Mouse (Mus musculus) urinary bladder, postnatal 14 days (tissue): ENCODE results near the gene Zfp651.
A peak's percentile ranks its signal among the peaks of the same experiment; 100 is the strongest.

Experiments used
- DNase-seq: peaks from one replicate; pipeline ENCODE4 v3.0.0; 2021; ENCODE audit warnings: low spot score

The Zfp651 gene

GRCm38 (mm10) chr9:121759091-121760081 lies at the start of gene Zfp651:
Gene Zfp651, plus strand, starts transcription at chr9:121759330.
- DNase-seq, result peak; percentile 56

DNA sequence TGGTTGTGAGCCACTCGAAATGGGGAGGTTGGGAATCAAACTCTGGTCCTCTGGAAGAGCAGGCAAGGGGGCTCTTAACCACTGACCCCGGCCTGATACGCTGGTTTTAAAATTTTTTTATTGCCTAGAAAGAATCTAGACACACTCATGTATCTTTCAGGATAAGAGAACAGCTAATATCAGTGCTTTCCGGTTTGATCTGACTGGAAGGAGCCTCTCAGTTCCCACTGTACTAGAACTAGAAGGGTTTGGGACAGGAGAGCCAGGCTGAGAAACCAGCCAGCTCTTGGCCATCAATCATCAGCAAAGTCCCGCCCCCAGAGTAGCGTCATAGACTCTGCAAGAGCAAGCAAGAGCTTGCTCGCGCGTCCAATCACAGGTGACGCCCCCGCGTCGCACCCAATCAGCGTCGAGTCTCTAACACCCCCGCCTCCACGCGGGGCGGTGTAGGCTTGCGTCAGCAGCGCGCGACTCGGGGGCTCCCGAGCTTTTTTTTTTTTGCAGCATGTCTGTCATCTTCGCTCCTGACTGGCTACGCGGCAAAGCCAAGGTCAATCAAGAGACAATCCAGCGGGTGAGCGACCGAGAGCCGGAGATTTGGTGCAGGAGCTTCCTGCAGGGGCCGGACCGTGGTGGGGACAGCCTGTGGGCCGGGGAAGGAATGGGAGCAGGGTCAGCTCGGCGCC lies 49.1 kb upstream of the Zfp651 start, which contains the start of gene Ss18l2:
TSS of gene Ss18l2 (plus strand) at position 432 of the 686 bp plus-strand sequence.
- peak; percentile 100 for DNase-seq

DNA sequence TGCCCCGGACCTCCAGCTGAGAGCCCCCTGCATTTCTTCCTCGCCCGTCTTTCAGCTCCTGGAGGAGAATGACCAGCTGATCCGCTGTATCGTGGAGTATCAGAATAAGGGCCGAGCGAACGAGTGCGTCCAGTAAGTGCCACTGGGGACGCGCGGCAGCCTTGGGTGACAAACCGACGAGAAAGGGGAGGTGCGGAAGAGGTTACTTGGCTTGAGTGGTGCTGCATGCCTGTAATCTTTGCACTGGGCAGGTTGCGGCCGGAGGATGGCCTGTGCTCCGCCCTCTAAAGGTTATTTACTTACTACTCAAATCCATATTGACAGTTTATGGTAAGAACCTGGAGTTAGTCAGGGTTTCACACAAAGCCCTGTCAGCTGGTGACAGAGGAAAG lies 48.5 kb upstream of the Zfp651 start:
- DNase-seq, result peak; percentile 26

DNA sequence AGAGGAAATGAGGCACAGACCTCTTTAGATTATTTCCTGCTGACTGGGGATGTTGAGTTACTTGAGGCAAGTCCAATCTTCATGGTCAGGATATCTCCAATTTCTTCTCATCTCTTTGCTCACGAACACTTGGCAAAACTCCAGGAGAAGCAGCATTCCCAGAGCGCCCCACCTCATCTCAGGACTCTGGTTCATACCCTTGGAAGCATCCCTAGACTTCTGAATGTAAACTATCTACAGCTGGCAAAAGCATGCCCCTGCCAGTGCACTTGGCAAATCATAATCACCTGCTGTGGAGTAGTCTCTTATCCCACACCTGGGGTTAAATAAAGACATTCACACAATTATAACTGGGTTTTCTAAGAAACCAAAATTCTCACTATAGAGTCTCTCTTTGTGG lies 42.1 kb upstream of the Zfp651 start:
- DNase-seq, result no peak

GRCm38 (mm10) chr9:121718070-121718705 lies 40.9 kb upstream of the Zfp651 start:
- DNase-seq, result no peak

- peak; percentile 99 for DNase-seq
Measured at GRCm38 (mm10) chr9:121718792-121719318, 40.3 kb upstream of the Zfp651 start, which contains the start of gene Nktr. Gene Nktr, plus strand, starts transcription at chr9:121719169.

DNA sequence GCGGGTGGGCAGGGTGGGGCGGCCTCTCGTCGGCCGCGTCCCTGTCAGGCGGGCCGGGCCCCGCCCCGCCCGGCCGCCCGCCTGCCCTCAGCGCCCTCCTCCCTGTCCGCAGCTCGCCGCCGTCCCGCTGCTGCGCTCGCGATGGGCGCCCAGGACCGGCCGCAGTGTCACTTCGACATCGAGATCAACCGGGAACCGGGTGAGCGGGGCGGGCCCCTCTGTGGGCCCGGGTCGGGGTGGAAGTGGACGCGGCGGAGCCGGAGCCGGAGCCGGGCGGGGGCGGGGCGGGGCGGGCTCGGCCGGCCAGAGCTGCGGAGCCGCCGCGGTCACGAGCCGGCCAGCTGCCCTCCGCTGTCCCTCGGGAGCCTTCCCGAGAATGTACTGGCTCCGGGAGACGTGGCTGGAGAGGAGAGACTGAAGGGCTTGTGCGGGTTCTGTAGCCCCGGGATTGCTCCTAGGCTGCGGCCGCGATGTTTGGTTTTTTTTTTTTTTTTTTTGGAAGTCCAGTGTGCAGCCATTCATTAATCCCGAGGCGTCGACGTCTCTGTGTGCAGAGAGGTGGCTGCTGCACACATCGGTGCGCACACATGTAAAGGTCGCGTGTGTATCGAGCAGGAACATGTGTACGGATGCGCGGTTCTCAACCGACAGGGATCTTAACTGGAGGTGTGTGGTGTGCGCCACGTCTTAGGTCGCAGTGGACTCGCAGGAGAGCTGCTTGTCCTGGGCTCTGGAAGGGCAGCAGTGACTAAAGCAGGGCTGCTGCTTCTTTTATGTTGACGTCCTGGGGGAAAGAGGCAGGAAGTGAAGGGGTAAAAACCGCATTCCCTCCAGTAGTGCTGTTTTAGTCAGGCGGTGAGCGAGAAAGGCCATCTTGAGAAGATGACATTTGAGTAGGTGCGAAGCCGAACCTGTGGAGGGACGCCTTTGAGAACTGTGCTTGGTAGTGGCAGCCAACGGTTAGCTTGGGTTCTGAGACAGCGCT lies 39.5 kb upstream of the Zfp651 start:
- no peak for DNase-seq

DNA sequence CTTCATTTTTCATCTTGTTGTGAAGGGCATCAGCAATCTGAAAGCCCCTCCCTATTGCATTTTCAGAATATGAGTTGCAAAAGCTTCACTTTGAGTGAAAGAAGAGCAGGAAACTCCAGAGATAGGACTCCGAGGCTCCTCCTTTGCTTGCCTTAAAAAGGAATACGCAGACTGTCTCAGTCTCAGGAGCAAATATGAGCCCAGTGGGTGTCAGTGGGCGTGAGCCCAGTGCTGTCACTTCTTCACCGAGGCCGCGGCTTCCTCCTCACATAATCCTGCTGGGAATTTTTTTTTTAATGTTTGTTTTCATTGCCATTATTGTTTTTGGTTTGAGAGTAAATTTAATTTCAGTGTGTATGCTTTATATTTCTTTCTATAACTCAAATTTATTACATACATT lies 18.6 kb upstream of the Zfp651 start:
- no peak for DNase-seq

DNA sequence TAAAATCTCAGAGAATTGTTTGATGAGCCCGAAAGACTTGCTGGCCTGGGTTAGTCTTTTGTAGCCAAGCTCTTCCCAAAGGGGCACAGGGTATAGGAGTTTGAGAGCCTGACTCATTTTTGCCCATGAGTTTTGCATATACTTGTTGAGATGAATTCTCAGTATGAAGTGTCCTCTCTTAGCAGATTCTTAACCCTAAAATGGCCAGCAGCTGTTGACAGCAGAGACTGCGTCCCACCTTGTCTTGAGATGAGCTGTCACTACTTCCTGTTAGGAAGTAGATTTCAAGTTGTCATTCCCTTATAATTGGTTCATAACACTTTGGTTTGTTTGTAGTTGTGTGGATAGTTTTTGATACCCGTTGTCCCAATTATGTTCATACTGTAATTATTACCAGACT lies 18.0 kb upstream of the Zfp651 start:
- DNase-seq, result no peak

- DNase-seq, result no peak
Measured at GRCm38 (mm10) chr9:121744051-121744450, 15.1 kb upstream of the Zfp651 start.

- DNase-seq, result no peak
Measured at GRCm38 (mm10) chr9:121752774-121753173, 6.4 kb upstream of the Zfp651 start.

- DNase-seq, result no peak
Measured at GRCm38 (mm10) chr9:121754624-121755023, 4.5 kb upstream of the Zfp651 start.

- DNase-seq, result no peak
Measured at GRCm38 (mm10) chr9:121756785-121757184, 2.3 kb upstream of the Zfp651 start.

- DNase-seq, result no peak
Measured at GRCm38 (mm10) chr9:121757432-121757831, 1.7 kb upstream of the Zfp651 start.

DNA sequence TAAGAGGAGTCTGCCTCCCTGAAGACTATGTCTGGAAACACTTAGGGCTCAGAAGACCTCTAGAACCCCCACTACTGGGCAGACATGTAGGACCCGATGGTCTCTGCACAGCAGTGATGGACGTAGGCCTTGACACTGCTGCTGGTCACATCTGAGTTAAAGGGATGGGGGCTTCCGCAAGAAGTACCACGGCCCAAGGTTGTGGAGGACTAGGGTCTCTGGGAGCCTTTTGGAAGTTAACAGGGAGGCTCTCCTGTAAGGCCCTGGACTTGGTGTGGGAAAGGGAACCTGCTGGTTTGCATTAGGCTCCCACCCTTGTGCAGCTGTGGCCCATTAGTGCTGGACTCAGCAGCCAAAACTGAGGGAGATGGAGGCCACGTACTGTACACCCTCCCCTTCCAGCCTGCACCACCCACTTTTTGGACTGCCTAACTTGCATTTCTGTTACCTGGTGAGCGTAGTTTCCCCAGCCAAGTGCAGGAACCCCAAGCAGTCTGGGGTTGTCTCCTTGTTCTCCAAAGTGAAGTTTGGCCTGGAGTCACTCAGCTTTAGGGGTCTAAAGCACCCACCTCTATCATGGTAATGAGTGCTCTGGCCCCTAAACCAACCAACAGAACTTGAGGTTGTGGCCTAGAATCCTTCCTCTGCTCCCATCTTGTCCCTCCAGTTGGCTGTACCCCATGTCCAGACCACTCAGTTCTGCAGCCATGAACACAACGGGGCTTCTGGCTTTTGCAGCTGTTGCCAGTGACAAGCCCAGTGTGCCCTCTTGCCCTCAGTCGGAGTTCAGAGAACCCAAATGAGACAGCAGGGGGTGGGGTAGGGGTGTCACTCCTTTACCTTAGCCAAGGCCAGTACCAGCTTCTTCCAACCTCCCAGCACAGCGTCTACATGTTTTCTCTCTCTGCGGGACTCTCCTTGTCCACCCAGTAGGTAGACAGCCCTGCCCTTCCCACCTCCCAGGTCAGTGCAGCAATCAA lies 1.0 kb upstream of the Zfp651 start:
- DNase-seq, result no peak

- DNase-seq, result peak; percentile 77
Measured at GRCm38 (mm10) chr9:121760271-121761090, 1.4 kb downstream of the Zfp651 start.

GRCm38 (mm10) chr9:121761091-121761665 lies 2.0 kb downstream of the Zfp651 start:
- peak; percentile 66 for DNase-seq

- no peak for DNase-seq
Measured at GRCm38 (mm10) chr9:121761787-121762186, 2.7 kb downstream of the Zfp651 start.
